Mouse (Mus musculus) mouse embryonic stem cell (cell line): Measurements from ENCODE around the gene Zbtb7a.

Source experiments
- in situ Hi-C, 2 experiments: fragments of 300-500 bp; cut with MboI; formaldehyde crosslinking; loops; 1 replicate in 1 of 2; 3 replicates in 1 of 2; pipeline ENCODE4 v1.14.3; 2019 to 2020; ENCODE audit warnings: low sequenced_read_pairs in 2 of 2, low pct_unique_long_range_greater_than_20kb in 1 of 2, mixed read lengths in 1 of 2; ENCODE audit not compliant: unreplicated experiment in 1 of 2

Zbtb7a gene

GRCm38 (mm10) chr10:81137252-81138130, 2.5 kb downstream of the Zbtb7a start:
- in situ Hi-C loops, result no loop called here

GRCm38 (mm10) chr10:81138131-81138782, 3.2 kb downstream of the Zbtb7a start:
- in situ Hi-C loops, result no loop called here

- in situ Hi-C loops, result no loop called here
These were observed 4.0 kb downstream of the Zbtb7a start for GRCm38 (mm10) chr10:81138821-81139528.

GRCm38 (mm10) chr10:81139529-81139846, 4.5 kb downstream of the Zbtb7a start:
- in situ Hi-C loops, result no loop called here

- in situ Hi-C loops, result no loop called here
These were observed 5.0 kb downstream of the Zbtb7a start for GRCm38 (mm10) chr10:81140005-81140404.

- in situ Hi-C loops, result no loop called here
These were observed 5.9 kb downstream of the Zbtb7a start for GRCm38 (mm10) chr10:81140717-81141454.

- in situ Hi-C loops, result no loop called here
These were observed 6.6 kb downstream of the Zbtb7a start for GRCm38 (mm10) chr10:81141455-81142210.

GRCm38 (mm10) chr10:81142551-81142981, 7.5 kb downstream of the Zbtb7a start:
- in situ Hi-C loops, result no loop called here

- in situ Hi-C loops, result no loop called here
These were observed 8.2 kb downstream of the Zbtb7a start for GRCm38 (mm10) chr10:81143157-81143633.

- in situ Hi-C loops, result no loop called here
These were observed 8.9 kb downstream of the Zbtb7a start for GRCm38 (mm10) chr10:81143845-81144437.

GRCm38 (mm10) chr10:81144667-81145066, 9.6 kb downstream of the Zbtb7a start:
- in situ Hi-C loops, result no loop called here

GRCm38 (mm10) chr10:81145307-81145706, 10.3 kb downstream of the Zbtb7a start:
- in situ Hi-C loops, result no loop called here

- in situ Hi-C loops, result no loop called here
These were observed 10.8 kb downstream of the Zbtb7a start for GRCm38 (mm10) chr10:81145778-81146177.

GRCm38 (mm10) chr10:81146296-81146695, 11.3 kb downstream of the Zbtb7a start:
- in situ Hi-C loops, result no loop called here

GRCm38 (mm10) chr10:81151261-81151660, 16.2 kb downstream of the Zbtb7a start:
- in situ Hi-C loops, result no loop called here

GRCm38 (mm10) chr10:81152609-81153008, 17.6 kb downstream of the Zbtb7a start:
- in situ Hi-C loops, result no loop called here

GRCm38 (mm10) chr10:81154313-81154712, 19.3 kb downstream of the Zbtb7a start:
- in situ Hi-C loops, result no loop called here

- in situ Hi-C loops, result no loop called here
These were observed 19.7 kb downstream of the Zbtb7a start for GRCm38 (mm10) chr10:81154736-81155135.
